Mouse (Mus musculus): ENCODE measurements around the gene Klhl34. TPM values are rescaled to one million over a fixed set of nuclear protein-coding genes. Genes with fewer than 3 reads are reported as not detected.

Klhl34 gene
- not detected for total RNA-seq (2023)

GRCm38 (mm10) chrX:157818207-157818920, at the start of gene Klhl34:
Klhl34 (plus strand) TSS chrX:157818435.

Other genes starting within 250 kb of the Klhl34 start
- 1 to 10 TPM in 1 of 2 experiments, not detected in 1; 1.7 TPM for gene Yy2, start 249.4 kb upstream of the Klhl34 start, total RNA-seq (2023)
- gene Mbtps2, start 219.7 kb upstream of the Klhl34 start, total RNA-seq (2023), result 10 to 100 TPM in 1 of 2 experiments, 1 to 10 TPM in 1; 8.9 to 12.7 TPM
- gene Smpx, start 119.5 kb upstream of the Klhl34 start, total RNA-seq (2023), result not detected
- not detected for gene Cnksr2, start 224.9 kb downstream of the Klhl34 start, total RNA-seq (2023)

Measured in neutrophil, adult 59 days (primary cell).